Mouse (Mus musculus) layer of hippocampus, adult 18-20 months (tissue): ENCODE measurements at regions not wholly inside any gene's neighbourhood (a gene's known extent, or its start where the extent isn't known, plus 50 kb on each side); places are given as distances from the start of the nearest gene placed in this dataset.

ENCODE experiments used
- DNase-seq, 2 experiments: peaks; one replicate each; pipeline ENCODE4 v3.0.0; 2022; ENCODE audit warnings: low spot score in 2 of 2

DNA sequence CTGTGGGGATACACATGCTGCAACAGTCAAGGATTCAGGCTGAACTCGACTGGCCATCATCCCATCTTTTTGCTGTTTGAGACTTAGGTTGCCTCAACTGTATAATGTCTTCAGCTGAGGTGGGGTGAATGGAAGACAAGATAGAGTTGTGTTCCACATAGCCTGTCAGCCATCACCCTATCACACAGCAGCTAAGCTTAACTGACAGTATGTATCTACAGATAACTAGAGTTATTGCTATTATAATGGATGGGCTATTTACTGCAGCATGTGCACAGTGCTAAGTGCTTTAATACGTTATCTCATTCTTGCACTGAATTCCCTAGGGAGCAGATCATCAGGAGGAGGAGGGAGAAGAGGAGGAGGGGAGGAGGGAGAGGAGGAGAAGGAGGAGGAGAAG is 340.9 kb downstream of the Sox9 start:
- no peak for DNase-seq

- no peak for DNase-seq
Observed at GRCm38 (mm10) chr11:113125832-113126231, 343.8 kb downstream of the Sox9 start.

GRCm38 (mm10) chr11:113129192-113129591 is 347.2 kb downstream of the Sox9 start:
- DNase-seq: no peak

DNA sequence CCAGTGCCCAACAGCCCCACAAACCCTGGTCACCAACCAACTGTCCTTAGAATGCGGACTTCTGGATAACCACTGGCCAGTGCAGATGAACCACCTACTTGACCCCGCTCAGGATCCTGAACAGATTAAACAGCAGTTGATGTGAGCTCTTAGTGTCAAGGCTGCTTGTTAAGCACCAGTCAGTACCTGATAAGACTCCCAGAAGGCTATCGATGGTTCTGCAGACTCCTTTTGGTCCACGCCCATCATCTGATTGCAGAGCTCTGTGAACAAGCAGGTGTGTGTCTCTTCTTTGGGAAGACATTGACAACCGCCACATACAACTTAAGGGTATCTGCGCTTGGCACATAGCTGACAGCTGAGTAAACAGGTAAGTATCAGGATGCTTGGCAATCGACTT is 348.0 kb downstream of the Sox9 start:
- DNase-seq: no peak

- DNase-seq: peak; percentile 37 to 77
Observed at GRCm38 (mm10) chr11:113132078-113133064, 350.3 kb downstream of the Sox9 start.

GRCm38 (mm10) chr11:113133407-113133806 is 351.4 kb downstream of the Sox9 start:
- DNase-seq: no peak

GRCm38 (mm10) chr11:113135261-113135660 is 353.2 kb downstream of the Sox9 start:
- DNase-seq: peak in 1 of 2 experiments; percentile 41

- DNase-seq: no peak
Observed at GRCm38 (mm10) chr11:113138462-113138861, 356.4 kb downstream of the Sox9 start.

GRCm38 (mm10) chr11:113140595-113140994 is 358.6 kb downstream of the Sox9 start:
- DNase-seq: peak in 1 of 2 experiments; percentile 39

GRCm38 (mm10) chr11:113142816-113143215 is 360.8 kb downstream of the Sox9 start:
- no peak for DNase-seq

DNA sequence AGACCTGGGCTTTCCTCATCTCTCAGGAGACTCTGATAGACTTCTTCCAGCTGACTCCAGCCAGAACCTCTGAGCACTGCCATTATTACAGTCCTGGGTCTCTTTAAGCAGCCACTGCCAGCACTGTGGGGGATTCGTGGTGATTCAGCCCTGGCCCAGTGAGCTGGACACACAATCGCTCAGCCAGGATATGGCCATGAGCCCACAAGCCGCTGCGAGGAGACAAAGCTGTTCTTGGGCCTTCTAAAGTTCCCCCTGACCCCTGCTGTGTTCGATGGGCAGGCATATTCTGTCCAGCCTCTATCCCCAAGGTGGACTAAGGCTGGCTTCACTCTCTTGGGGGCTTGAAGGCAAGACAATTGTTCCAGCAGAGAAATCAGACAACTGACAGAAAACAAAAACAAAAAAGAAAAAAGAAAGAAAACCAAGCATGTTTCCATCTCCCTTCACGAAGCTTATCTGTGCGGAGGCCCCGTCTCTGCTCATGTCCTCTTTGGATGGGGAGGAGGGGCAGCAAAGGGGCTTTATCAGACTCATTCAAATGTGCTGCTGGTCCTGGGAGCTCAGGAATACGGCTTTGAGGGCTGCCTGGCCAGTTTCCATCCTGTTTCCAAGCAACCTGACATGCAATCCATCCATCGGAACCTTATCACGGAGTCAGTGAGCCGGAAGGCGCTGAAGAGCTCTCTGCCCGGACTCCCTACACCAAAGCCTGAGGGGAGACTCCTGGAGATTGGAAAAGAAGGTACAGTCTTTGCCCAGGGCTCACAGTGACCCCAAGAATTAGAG is 362.0 kb downstream of the Sox9 start:
- DNase-seq: peak in 1 of 2 experiments; percentile 57

- DNase-seq: no peak
Observed at GRCm38 (mm10) chr11:113145721-113146120, 363.7 kb downstream of the Sox9 start.

DNA sequence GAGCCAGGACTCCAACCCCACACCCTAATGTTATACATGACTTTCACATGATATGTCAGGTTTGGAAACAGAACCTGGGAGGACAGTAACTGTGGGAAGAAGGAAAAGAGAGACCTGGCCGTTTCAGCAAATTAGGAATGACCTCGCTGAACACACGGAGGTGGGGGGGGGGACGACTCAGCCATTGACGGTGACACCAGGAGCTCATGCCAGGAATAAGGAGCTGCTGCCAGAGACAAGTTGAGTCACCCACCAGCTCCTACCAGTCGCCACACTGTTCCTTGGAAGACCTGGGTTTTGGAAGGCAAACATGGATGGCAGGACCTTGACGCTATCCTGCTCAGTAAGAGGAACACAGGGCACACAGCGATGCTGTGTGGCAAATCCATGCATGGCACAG is 364.7 kb downstream of the Sox9 start:
- no peak for DNase-seq

GRCm38 (mm10) chr11:113147535-113148197 is 365.6 kb downstream of the Sox9 start:
- DNase-seq: no peak

- DNase-seq: no peak
Observed at GRCm38 (mm10) chr11:113148198-113148537, 366.1 kb downstream of the Sox9 start.

GRCm38 (mm10) chr11:113155515-113155914 is 373.5 kb downstream of the Sox9 start:
- DNase-seq: no peak

- DNase-seq: no peak
Observed at GRCm38 (mm10) chr11:113163941-113164340, 381.9 kb downstream of the Sox9 start.

GRCm38 (mm10) chr11:113164510-113164909 is 382.5 kb downstream of the Sox9 start:
- DNase-seq: no peak

DNA sequence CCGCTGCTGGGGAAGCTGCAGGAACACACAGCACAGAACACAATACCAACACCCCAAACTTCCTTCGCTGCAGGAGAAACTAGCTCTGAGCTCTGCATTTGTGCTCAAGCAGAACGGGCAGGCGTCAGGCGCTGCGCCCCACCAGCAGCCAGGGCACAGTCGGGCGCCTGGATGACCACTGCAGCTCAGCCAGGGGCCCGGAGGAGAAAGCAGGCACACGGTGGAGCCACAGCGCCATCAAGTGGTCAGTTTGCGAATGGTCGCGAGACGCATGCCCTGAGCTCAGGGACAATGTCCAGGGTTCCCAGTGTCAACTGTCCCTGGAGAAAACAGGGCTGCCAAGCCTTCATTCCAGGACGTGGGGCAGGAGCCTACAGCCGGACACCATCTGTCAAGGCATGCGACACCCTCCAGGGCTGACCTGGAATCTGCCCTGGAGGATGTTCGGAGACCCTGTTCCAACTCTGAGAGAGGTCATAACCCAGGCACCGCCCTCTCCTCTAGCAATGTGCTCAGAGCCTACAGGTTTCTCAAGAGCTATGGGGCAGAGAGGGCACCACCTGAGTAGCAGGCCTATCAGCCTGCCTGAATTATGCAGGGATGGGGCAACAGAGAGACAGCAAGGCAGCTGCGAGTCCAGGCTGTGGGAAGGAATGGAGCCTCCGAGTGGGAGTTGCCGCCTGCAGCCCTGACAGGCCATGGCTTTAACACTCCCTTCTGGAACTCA is 383.2 kb downstream of the Sox9 start:
- peak; percentile 55 to 80 for DNase-seq

- no peak for DNase-seq
Observed at GRCm38 (mm10) chr11:113166517-113166916, 384.5 kb downstream of the Sox9 start.
